Mouse (Mus musculus) spleen, postnatal 14 days (tissue): Measurements from ENCODE around the gene Hoxb6.

Source experiments
- DNase-seq, 2 experiments: peaks; one replicate each; pipeline ENCODE4 v3.0.0; 2021 to 2022; ENCODE audit warnings: low spot score in 2 of 2

Gene Hoxb6

GRCm38 (mm10) chr11:96269869-96270268 is 22.4 kb upstream of the Hoxb6 start:
- DNase-seq, result no peak

DNA sequence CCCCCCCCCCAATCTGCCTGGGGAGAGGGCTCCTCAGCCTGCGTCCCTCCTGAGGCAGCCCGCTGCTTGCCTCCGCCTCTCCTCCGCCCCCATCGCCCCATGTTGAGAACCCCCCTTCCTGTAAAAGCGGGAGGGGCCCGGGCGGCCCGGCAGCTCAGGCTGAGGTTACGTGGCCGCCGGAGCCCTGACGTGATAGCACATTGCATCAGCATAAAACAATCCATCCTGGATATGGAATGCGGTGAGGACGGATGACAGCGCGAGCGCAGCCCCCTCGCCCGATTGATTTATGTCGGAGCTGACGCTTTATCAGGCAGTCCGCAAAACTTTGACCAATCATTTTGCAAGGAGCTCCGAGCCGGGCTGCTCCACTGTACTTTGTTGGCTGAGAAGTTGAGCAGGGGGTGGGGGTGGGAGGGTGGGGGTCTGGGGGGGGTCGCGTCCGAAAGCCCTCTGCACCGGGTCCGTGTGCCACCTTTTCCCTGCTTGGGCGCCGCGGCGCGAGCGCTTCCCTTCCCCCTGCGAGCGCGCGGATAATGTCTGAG is 21.2 kb upstream of the Hoxb6 start, which contains the start of gene Hoxb9:
Gene Hoxb9 (plus strand): TSS at position 462 of the 545 bp plus-strand sequence.
- no peak for DNase-seq

GRCm38 (mm10) chr11:96271541-96272011 is 20.7 kb upstream of the Hoxb6 start:
- no peak for DNase-seq

DNA sequence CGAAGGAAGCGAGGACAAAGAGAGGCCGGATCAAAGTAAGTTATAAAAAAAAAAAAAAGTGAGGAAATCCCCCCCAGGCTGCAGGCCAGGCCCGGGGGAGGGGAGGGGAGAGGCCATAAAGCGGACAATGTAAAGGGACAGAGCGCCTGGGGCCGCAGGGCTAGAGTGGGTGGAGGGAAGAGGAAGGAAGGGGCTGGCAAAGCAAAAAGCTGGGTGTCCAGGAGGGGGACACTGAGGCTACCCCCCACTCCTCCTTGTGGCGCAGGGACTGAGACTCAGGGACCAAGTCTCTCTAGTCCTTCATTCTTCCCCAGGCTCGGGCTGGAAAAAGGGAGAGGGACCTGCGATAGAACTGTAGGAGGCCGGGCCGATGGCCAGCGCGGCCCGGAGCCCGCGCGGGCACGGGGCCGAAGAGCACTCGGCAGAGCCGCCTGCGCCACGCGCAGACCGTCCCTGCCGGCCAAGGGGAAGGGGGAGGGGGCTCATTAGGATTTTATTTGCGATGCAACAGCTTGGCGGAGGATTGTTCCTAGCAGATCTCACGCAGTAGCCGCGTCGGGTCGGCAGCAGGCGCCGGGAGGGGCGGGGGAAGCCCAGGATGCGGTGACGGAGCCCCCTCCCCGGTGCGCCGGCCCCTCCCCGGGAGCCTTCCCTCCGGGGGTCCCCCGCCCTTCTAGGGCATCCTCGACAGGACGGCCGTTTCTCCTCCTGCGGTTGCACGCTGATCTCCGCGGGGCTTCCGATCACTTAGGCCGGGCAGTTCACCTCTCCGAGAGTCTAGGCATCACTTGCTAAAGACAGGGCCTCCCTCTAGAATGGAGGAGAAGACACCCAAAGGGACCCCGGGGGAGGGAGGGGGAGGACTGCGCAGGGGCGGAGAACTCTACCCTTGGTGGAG is 20.0 kb upstream of the Hoxb6 start:
- DNase-seq, result no peak

DNA sequence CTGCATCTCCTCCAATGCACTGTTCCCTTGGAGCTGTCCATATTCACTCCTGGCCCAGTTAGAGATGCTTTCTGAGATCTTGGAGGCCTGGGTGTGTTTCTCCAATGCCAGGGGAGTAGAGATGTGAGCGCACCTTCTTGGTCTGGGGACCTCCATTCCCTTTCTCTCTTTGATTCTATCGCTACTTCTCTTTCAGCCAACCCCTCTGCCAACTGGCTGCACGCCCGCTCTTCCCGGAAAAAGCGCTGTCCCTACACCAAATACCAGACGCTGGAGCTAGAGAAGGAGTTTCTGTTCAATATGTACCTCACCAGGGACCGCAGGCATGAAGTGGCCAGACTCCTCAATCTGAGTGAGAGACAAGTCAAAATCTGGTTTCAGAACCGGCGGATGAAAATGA is 17.8 kb upstream of the Hoxb6 start:
- no peak for DNase-seq

- DNase-seq, result no peak
Measured at GRCm38 (mm10) chr11:96275896-96276295, 16.4 kb upstream of the Hoxb6 start.

GRCm38 (mm10) chr11:96277151-96278044 is 14.9 kb upstream of the Hoxb6 start:
- no peak for DNase-seq

GRCm38 (mm10) chr11:96278324-96278723 is 14.0 kb upstream of the Hoxb6 start:
- DNase-seq, result no peak

DNA sequence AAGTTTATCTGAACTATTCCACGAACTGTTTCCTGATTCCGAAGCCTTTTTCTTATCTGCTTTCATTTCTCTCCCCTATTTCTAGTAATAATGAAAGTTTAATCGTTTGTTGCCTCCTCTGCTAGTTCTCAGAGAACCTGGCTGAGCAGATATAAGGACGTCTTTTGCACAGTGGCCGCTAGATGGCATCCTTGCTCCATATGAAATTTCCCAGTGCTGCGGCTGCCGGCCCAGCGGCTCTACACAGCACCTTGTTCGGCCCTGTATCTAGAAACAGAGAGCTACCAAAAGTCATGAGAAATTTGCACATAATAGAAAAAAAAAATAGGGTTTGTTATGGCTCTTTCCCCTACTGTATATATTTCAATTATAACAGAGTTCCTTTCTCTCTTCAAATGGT is 13.5 kb upstream of the Hoxb6 start:
- DNase-seq, result peak; percentile 38 to 64

DNA sequence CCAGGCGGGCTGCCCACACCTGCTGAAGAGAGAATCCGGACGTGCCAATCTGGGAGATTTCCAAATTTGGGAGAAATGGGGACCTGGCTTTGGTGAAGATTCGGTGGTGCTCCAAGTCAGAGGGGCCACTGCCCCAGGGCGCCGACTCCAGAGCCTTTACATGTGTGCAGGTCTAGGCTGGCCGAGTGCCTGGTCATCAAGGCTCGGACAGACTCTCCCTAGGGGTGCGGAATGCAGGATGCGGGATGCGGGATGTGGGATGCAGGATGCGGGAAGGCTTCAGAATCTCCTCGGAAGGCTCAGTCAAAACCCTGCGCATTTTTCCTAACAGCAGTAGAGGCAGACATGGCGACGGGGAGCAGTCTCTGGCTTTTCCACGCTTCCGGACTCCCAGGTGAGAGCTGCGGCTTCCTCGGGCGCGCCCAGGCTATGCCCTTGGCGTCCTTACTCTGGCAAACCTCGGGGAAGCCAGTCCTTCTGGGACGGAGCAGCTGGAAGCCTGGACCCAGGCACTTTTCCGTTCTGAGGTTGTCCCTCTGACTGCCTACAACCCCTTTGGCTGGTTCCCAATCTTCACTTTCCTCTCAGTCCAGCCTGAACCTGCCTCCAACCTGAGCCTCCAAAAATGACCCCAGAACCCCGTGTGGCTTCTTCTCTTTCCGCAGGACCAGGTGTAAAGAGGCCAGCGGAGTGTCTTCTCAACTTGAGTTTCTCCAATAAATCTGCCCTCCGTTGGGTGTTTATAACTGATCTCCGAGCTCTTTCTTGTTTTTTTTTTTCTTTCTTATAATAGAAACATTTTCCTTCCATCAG is 12.6 kb upstream of the Hoxb6 start:
- DNase-seq, result no peak

DNA sequence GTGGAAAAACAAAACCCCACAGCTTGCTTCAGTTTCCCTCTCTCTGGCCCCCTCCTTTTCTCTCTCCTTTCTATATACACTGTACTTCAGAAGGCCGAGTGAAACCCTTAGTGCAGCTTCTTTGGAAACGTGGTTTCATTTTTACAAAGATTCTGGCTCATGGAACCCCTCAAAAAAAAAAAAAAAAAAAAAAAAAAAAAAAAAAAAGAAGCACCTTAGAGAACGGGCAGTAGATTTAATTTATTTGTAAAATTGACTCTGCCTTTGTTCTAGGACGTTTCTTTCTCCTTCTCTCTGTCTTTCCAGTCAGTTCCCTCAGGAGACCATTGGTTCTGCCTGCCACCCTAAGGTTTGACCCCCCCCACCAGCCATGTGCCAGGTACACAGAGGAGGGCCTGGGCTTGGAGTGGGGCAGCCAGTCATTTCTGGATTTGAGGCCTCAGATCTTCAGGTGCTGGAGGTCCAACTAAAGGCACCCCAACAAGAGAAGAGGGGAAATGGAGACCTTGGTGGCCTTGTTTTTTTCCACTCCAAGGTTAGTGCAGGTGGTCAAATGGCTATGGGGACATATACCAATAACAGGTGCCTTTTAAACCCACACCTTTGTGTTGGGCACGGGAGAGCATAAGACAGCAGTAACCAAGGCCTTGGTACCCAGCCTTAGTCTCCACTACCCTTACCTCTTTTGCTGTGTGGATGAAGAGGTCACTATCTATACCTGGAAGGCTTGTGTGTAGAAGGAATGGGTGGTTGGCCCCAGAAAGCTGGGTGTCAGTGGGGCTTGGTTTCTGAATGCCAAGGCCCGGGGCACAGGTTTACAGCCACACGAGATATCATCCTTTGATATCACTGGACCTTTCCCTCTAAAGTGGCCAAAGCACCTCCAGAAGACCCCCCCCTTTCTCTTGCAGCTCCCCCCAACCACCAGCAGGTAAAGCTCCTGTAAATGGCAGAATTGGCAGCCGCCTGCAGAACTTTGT is 11.6 kb upstream of the Hoxb6 start:
- DNase-seq, result no peak

- DNase-seq, result no peak
Measured at GRCm38 (mm10) chr11:96281396-96281795, 10.9 kb upstream of the Hoxb6 start.

DNA sequence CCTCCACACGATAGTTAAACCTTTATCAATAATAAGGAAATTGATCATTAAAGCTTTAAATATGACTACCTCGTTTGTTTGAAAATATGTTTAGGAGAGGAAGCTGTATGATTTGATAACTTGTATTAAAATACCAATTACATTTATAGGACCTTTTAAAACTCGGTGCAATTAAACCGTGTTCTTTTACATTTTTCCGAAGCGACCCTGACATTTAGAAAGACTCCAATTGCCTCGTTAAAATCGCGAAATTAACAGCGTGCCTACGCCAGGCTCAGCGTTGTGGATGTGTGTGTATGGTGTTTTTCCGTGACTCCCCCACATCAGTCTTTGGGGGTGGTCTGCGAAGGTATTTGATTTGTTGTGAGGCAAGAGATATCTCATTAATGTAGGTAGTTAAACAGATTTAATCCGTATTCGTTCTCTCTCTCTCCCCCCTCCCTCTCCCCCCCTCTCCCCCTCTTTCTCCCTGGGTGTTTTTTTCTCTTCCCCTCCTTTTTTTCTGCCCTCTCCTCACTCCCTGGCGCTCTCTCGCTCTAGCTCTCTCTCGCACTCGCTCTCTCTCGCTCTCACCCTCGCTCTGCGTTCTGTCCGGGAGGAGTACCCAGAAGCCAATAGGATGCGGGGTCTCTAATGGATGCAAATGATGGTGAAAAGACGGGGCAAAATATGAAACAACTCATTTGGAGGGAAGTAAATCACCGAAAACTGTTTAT is 10.3 kb upstream of the Hoxb6 start, which contains the start of gene Hoxb8:
Gene Hoxb8 (plus strand): TSS at position 51 of the 716 bp plus-strand sequence.
- no peak for DNase-seq

DNA sequence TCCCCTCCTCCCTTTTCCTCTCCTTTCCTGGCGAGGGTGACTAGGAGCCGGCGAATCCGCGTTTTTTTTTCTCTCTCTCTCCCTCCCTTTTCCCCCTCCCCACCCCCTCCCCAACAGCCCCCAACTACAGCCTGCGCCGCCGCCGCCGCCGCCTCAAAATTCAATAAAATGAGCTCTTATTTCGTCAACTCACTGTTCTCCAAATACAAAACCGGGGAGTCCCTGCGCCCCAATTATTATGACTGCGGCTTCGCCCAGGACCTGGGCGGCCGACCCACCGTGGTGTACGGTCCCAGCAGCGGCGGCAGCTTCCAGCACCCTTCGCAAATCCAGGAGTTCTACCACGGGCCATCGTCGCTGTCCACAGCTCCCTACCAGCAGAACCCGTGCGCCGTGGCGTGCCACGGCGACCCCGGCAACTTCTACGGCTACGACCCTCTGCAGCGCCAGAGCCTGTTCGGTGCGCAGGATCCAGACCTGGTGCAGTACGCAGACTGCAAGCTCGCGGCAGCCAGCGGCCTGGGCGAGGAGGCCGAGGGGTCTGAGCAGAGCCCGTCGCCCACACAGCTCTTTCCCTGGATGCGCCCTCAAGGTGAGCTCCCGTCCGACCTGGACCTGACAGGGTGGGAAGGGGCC is 9.4 kb upstream of the Hoxb6 start:
- no peak for DNase-seq

- DNase-seq, result no peak
Measured at GRCm38 (mm10) chr11:96284041-96284749, 8.1 kb upstream of the Hoxb6 start.

DNA sequence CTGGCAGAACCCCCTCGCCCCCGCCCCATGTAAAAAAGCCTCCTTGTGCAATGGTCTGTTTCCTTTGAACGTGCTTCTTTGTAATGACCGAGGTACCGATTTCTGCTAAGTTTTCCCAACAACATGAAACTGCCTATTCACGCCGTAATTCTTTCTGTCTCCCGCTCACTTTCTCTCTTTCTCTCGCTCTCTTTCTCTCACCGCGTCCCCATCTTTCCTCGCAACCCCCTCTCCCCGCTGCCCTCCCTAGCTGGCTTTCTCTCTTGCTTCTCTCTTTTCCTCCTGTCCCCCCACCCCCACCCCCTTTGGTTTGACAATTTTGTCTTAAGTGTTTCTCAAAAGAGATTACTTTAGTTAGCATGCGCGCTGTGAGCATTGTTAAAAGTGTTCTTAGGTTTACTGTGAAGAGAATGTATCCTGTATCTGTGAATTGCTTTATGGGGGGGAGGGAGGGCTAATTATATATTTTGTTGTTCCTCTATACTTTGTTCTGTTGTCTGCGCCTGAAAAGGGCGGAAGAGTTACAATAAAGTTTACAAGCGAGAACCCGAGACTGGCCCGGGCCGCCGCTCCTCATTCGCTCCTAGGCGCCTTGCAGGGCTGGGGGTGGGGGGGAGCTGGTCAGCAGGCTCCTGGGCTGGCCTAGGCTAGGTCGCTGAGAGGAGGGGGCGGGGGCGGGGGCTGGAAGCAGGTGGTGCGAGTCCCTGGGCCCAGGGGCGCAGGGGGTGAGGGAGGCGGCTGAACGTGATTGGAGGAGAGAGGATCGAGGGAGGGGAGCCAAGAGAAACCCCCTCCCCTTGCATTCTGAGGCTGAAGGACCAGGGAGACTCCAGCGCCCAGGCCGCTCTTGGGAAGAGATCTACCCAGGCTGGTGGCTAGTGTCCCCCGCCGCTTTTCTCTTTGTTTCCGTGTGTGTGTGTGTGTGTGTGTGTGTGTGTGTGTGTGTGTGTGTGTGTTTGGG is 7.2 kb upstream of the Hoxb6 start:
- no peak for DNase-seq
